Mouse (Mus musculus): Measurements from ENCODE around the gene Anxa9. TPM values are rescaled to one million over a fixed set of nuclear protein-coding genes. Genes with fewer than 3 reads are reported as not detected.
A peak's percentile ranks its signal among the peaks of the same experiment; 100 is the strongest.

Gene Anxa9
- total and polyA plus RNA-seq, 2 experiments from 2014 or later: 0.27 to 0.32 TPM

GRCm38 (mm10) chr3:95284501-95285281, 22.3 kb downstream of the Anxa9 start:
- ATAC-seq (ENCODE audit: low FRiP score) (no peak), DNase-seq (ENCODE audit: low spot score) (no peak)
- Histone ChIP-seq H3K4me1 (ENCODE audit: insufficient read depth, low read length) (peaks cover 9% of the 10 kb centered on the region; the same call in 1 of the 2 replicates), H3K36me3 (ENCODE audit: insufficient read depth, low read length) (peaks cover 8% of the 10 kb centered on the region; the same call in 1 of the 2 replicates), H3K27ac (ENCODE audit: low read depth, low read length) (no peak overlapping the region), H3K4me2 (ENCODE audit: low read depth, low read length, poor library complexity, severe bottlenecking) (peak overlapping the region; percentile 93; the same call in 1 of the 2 replicates), H3K9ac (replicated peaks; ENCODE audit: low read length, poor library complexity, severe bottlenecking) (0 out of 2 replicates have a peak overlapping the region, but pooled peaks have one; percentile 4), H3K27me3 (ENCODE audit: insufficient read depth, low read length) (no peaks in the 10 kb centered on the region), H3K9me3 (ENCODE audit: low read length) (no peaks in the 10 kb centered on the region), H3K4me3 (ENCODE audit: low read depth, low read length) (no peak overlapping the region)
- no peak for TF ChIP-seq CTCF (IDR thresholded peaks at IDR 0.05)
- WGBS: 90% methylated on average over 12 of the region's 12 CpGs

GRCm38 (mm10) chr3:95284062-95284461, 22.9 kb downstream of the Anxa9 start:
- H3K27ac ChIP-seq (ENCODE audit: low read depth, low read length): peak overlapping the region; percentile 87; the same call in 1 of the 2 replicates
- H3K9me3 ChIP-seq (ENCODE audit: low read length): no peaks in the 10 kb centered on the region
- DNase-seq (ENCODE audit: low spot score) (no peak), ATAC-seq (ENCODE audit: low FRiP score) (no peak)
- H3K9ac ChIP-seq (replicated peaks; ENCODE audit: low read length, poor library complexity, severe bottlenecking): peak overlapping the region; percentile 80; the same call in 1 of the 2 replicates
- WGBS: 10% methylated on average over 1 of the region's 1 CpGs
- peaks cover 9% of the 10 kb centered on the region; the same call in 1 of the 2 replicates for H3K4me1 ChIP-seq (ENCODE audit: insufficient read depth, low read length)
- peak overlapping the region; percentile 73 for H3K4me3 ChIP-seq (ENCODE audit: low read depth, low read length)
- H3K27me3 ChIP-seq (ENCODE audit: insufficient read depth, low read length): no peaks in the 10 kb centered on the region
- peak overlapping the region; percentile 93 for H3K4me2 ChIP-seq (ENCODE audit: low read depth, low read length, poor library complexity, severe bottlenecking)
- H3K36me3 ChIP-seq (ENCODE audit: insufficient read depth, low read length): peaks cover 8% of the 10 kb centered on the region; the same call in 1 of the 2 replicates
- TF ChIP-seq CTCF (IDR thresholded peaks at IDR 0.05): no peak

- Histone ChIP-seq H3K4me2 (ENCODE audit: low read depth, low read length, poor library complexity, severe bottlenecking) (peak overlapping the region; percentile 93), H3K27ac (ENCODE audit: low read depth, low read length) (peak overlapping the region; percentile 87), H3K9ac (replicated peaks; ENCODE audit: low read length, poor library complexity, severe bottlenecking) (peak overlapping the region; percentile 80), H3K4me1 (ENCODE audit: insufficient read depth, low read length) (peaks cover 9% of the 10 kb centered on the region; the same call in 1 of the 2 replicates), H3K27me3 (ENCODE audit: insufficient read depth, low read length) (no peaks in the 10 kb centered on the region), H3K4me3 (ENCODE audit: low read depth, low read length) (peak overlapping the region; percentile 73), H3K9me3 (ENCODE audit: low read length) (no peaks in the 10 kb centered on the region), H3K36me3 (ENCODE audit: insufficient read depth, low read length) (peaks cover 7% of the 10 kb centered on the region; the same call in 1 of the 2 replicates)
- DNase-seq (ENCODE audit: low spot score) (no peak), ATAC-seq (ENCODE audit: low FRiP score) (no peak)
- 1% methylated on average over 7 of the region's 7 CpGs for WGBS
- TF ChIP-seq CTCF (IDR thresholded peaks at IDR 0.05): no peak
Measured at GRCm38 (mm10) chr3:95283589-95283941, 23.4 kb downstream of the Anxa9 start.

GRCm38 (mm10) chr3:95282865-95283588, 23.9 kb downstream of the Anxa9 start:
- H3K4me3 ChIP-seq (ENCODE audit: low read depth, low read length): peak overlapping the region; percentile 73
- peaks cover 9% of the 10 kb centered on the region; the same call in 1 of the 2 replicates for H3K4me1 ChIP-seq (ENCODE audit: insufficient read depth, low read length)
- no peaks in the 10 kb centered on the region for H3K27me3 ChIP-seq (ENCODE audit: insufficient read depth, low read length)
- DNase-seq (ENCODE audit: low spot score) (peak; percentile 88), ATAC-seq (ENCODE audit: low FRiP score) (peak; percentile 55)
- no peaks in the 10 kb centered on the region for H3K9me3 ChIP-seq (ENCODE audit: low read length)
- peak overlapping the region; percentile 87 for H3K27ac ChIP-seq (ENCODE audit: low read depth, low read length)
- peaks cover 3% of the 10 kb centered on the region; the same call in 1 of the 2 replicates for H3K36me3 ChIP-seq (ENCODE audit: insufficient read depth, low read length)
- peak; percentile 55 for TF ChIP-seq CTCF (IDR thresholded peaks at IDR 0.05)
- peak overlapping the region; percentile 93 for H3K4me2 ChIP-seq (ENCODE audit: low read depth, low read length, poor library complexity, severe bottlenecking)
- WGBS: under 1% methylated on average over 51 of the region's 51 CpGs
- peak overlapping the region; percentile 80 for H3K9ac ChIP-seq (replicated peaks; ENCODE audit: low read length, poor library complexity, severe bottlenecking)

GRCm38 (mm10) chr3:95282381-95282864, 24.6 kb downstream of the Anxa9 start:
- peak overlapping the region; percentile 87 for H3K27ac ChIP-seq (ENCODE audit: low read depth, low read length)
- WGBS: under 1% methylated on average over 11 of the region's 11 CpGs
- peak overlapping the region; percentile 80 for H3K9ac ChIP-seq (replicated peaks; ENCODE audit: low read length, poor library complexity, severe bottlenecking)
- H3K27me3 ChIP-seq (ENCODE audit: insufficient read depth, low read length): no peaks in the 10 kb centered on the region
- DNase-seq (ENCODE audit: low spot score) (peak; percentile 39), ATAC-seq (ENCODE audit: low FRiP score) (no peak)
- peak overlapping the region; percentile 93 for H3K4me2 ChIP-seq (ENCODE audit: low read depth, low read length, poor library complexity, severe bottlenecking)
- no peaks in the 10 kb centered on the region for H3K9me3 ChIP-seq (ENCODE audit: low read length)
- peaks cover 9% of the 10 kb centered on the region; the same call in 1 of the 2 replicates for H3K4me1 ChIP-seq (ENCODE audit: insufficient read depth, low read length)
- peak overlapping the region; percentile 73 for H3K4me3 ChIP-seq (ENCODE audit: low read depth, low read length)
- no peaks in the 10 kb centered on the region for H3K36me3 ChIP-seq (ENCODE audit: insufficient read depth, low read length)
- no peak for TF ChIP-seq CTCF (IDR thresholded peaks at IDR 0.05)

Data from midbrain, postnatal 0 days (tissue).